Mouse (Mus musculus) stomach, postnatal 0 days (tissue): ENCODE results near the gene Pkd1l2.

ENCODE experiments used
- CTCF ChIP-seq: IDR thresholded peaks from 2 replicates; pipeline ENCODE4 v1.5.1; 2016; ENCODE audit warnings: antibody characterized with exemption, low read depth, mild to moderate bottlenecking, moderate library complexity
- EP300 ChIP-seq: optimal IDR thresholded peaks from 2 replicates; pipeline ENCODE3; 2016; ENCODE audit warnings: antibody characterized with exemption

DNA sequence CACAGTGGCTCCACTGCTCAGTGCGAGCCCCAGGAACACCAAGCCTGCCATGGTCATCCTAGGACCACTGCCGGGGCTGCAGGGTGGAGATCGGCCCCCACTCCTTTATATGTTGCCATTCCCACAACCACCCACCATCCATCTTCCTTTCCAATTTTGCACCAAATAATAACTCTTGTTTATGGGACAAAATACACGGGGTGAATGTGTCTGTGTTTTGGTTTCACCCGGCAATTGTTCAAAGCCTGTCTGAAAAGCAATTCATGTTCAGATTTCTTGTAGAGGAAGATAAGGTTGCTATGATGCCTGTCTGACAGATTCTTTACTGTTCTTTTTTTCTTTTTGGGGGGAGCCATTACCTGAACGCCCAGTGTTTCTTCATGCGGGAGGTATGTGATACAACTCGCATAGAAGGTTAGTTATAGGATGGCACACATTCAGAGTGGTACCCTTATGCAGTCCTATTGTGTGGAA, at the start of gene Pkd1l2:
- no peak for TF ChIP-seq CTCF
- no peak for TF ChIP-seq EP300
